ENCODE assay signal across 13 mouse cellular contexts in genomic region chr14:46591211-46591610, GRCm38 (mm10).
"Had no signal": no experiment of that assay in that cellular context is flagged by ENCODE, and none has a peak within 500 bp of the region (broad histone marks: within the 10 kb centered on the region; RNA-seq: fewer than 3 reads in every experiment).

No protein-coding gene starts in this region.

- H3K27me3 ChIP-seq: midbrain, embryonic 12.5 days; midbrain, embryonic 15.5 days; neural tube, embryonic 12.5 days; stomach, embryonic 15.5 days had no signal

- H3K4me1 ChIP-seq: midbrain, embryonic 10.5 days; midbrain, embryonic 12.5 days; midbrain, embryonic 15.5 days; stomach, embryonic 15.5 days had no signal

- DNase-seq: lung, adult 18-20 months; lung, embryonic 14.5 days; thymus, adult 2 months; thymus, postnatal 25 days; thymus, postnatal 4 days had no signal

- H3K9me3 ChIP-seq: liver, embryonic 12.5 days; midbrain, embryonic 10.5 days; midbrain, embryonic 12.5 days; midbrain, embryonic 15.5 days; neural tube, embryonic 12.5 days; stomach, embryonic 15.5 days had no signal

- ATAC-seq: liver, embryonic 12.5 days; midbrain, embryonic 15.5 days had no signal

- H3K36me3 ChIP-seq: liver, embryonic 12.5 days; midbrain, embryonic 10.5 days; midbrain, embryonic 12.5 days; midbrain, embryonic 15.5 days; neural tube, embryonic 12.5 days; stomach, embryonic 15.5 days had no signal

- H3K4me2 ChIP-seq: liver, embryonic 12.5 days; lung, embryonic 14.5 days; midbrain, embryonic 12.5 days; midbrain, embryonic 15.5 days; neural tube, embryonic 12.5 days; stomach, embryonic 15.5 days had no signal

- H3K9ac ChIP-seq: liver, embryonic 12.5 days; liver, embryonic 14.5 days; lung, embryonic 14.5 days; midbrain, embryonic 12.5 days; midbrain, embryonic 15.5 days; neural tube, embryonic 12.5 days; stomach, embryonic 15.5 days had no signal

- H3K27ac ChIP-seq: liver, embryonic 12.5 days; liver, embryonic 14.5 days; midbrain, embryonic 10.5 days; midbrain, embryonic 12.5 days; midbrain, embryonic 15.5 days; neural tube, embryonic 12.5 days; stomach, embryonic 15.5 days; stomach, postnatal 0 days had no signal

- H3K4me3 ChIP-seq: liver, embryonic 12.5 days; midbrain, embryonic 10.5 days; midbrain, embryonic 12.5 days; midbrain, embryonic 15.5 days; neural tube, embryonic 12.5 days; stomach, embryonic 15.5 days had no signal
